Mouse (Mus musculus) liver, embryonic 14.5 days (tissue): ENCODE results near the gene Slc7a15.

Source experiments
- CTCF ChIP-seq: IDR thresholded peaks from 2 replicates; pipeline ENCODE4 v1.5.1; 2016; ENCODE audit warnings: antibody characterized with exemption, low read depth, control low read depth
- EP300 ChIP-seq: IDR thresholded peaks from 2 replicates; pipeline ENCODE4 v1.6.1; 2016; ENCODE audit warnings: antibody characterized with exemption, low read depth

DNA sequence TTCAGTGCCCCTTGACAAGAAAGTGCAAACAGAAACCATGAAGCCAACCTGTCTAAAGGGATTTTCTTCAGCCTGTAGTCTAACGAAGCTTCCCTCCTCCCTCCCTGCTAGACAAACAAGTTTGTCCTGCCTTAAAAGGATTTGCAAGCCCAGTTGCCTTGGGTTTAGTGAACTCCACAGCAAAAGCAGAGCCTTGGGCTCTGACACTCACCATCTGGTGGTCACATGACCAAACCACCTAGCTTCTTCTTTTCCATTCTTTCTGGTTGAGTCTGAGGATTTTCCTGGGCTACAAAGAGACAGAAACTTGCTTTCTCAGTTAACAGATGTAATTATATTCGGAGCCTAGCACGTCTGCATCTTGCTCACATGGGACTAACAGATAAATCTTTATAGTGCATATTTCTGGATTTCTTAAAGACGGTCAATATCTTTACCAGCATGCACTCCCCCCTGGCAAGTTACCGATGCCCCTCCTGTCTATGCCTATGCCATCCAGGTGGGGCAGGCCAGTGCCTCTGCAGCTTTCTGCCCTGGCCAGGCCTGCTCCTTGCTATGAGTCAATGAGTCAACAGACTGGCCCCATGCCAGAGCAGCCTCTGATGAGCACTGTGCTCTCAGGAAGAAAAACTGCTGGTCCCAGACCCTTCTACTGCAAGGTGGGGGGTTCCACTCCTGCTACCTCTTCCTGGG, 110.8 kb downstream of the Slc7a15 start:
- TF ChIP-seq CTCF (no peak), EP300 (no peak)
